Mouse (Mus musculus) hindbrain, embryonic 16.5 days (tissue): ENCODE data around the gene Rhox2g. TPM values are rescaled to one million over a fixed set of nuclear protein-coding genes. Genes with fewer than 3 reads are reported as not detected.

Experiments
- polyA plus RNA-seq: library from polyadenylated mRNA; unstranded; fragments of >200 nt; fragmentation: Nextera tagmentation; extraction: Ambion mirVana; gene quantifications from 2 replicates; pipeline ENCODE4 v1.2.1, GENCODE M21; 2015

The Rhox2g gene
- polyA plus RNA-seq, 1 experiment from 2014 or later = not detected

Other genes with a start within 250 kb of the Rhox2g start
- gene Rhox2b, start 231.4 kb downstream of the Rhox2g start, polyA plus RNA-seq = not detected in 2 replicates
- gene Rhox4b, start 211.0 kb downstream of the Rhox2g start, polyA plus RNA-seq = not detected in 2 replicates
- not detected in 2 replicates for gene Rhox2c, start 189.8 kb downstream of the Rhox2g start, polyA plus RNA-seq
- gene Rhox3c, start 184.9 kb downstream of the Rhox2g start, polyA plus RNA-seq = not detected in 2 replicates
- gene Rhox4c, start 163.1 kb downstream of the Rhox2g start, polyA plus RNA-seq = not detected in 2 replicates
- not detected in 2 replicates for gene Rhox2d, start 150.0 kb downstream of the Rhox2g start, polyA plus RNA-seq
- not detected in 2 replicates for gene Rhox4d, start 129.1 kb downstream of the Rhox2g start, polyA plus RNA-seq
- gene Rhox2e, start 113.0 kb downstream of the Rhox2g start, polyA plus RNA-seq = not detected in 2 replicates
- gene Rhox3e, start 101.5 kb downstream of the Rhox2g start, polyA plus RNA-seq = not detected in 2 replicates
- not detected in 2 replicates for gene Rhox4e, start 86.1 kb downstream of the Rhox2g start, polyA plus RNA-seq
- not detected in 2 replicates for gene Rhox2f, start 72.1 kb downstream of the Rhox2g start, polyA plus RNA-seq
- not detected in 2 replicates for gene Rhox3f, start 62.5 kb downstream of the Rhox2g start, polyA plus RNA-seq
- gene Rhox4f, start 35.8 kb downstream of the Rhox2g start, polyA plus RNA-seq = not detected in 2 replicates
- gene Rhox3g, start 14.9 kb downstream of the Rhox2g start, polyA plus RNA-seq = not detected in 2 replicates
- gene Rhox4g, start 7.9 kb upstream of the Rhox2g start, polyA plus RNA-seq = not detected in 2 replicates
- not detected in 2 replicates for gene Rhox3h, start 25.3 kb upstream of the Rhox2g start, polyA plus RNA-seq
- not detected in 2 replicates for gene Rhox2h, start 29.8 kb upstream of the Rhox2g start, polyA plus RNA-seq
- gene Rhox5, start 161.4 kb upstream of the Rhox2g start, polyA plus RNA-seq = 0.70 TPM in 1 of 2 replicates, not detected in the other
- gene Rhox6, start 183.4 kb upstream of the Rhox2g start, polyA plus RNA-seq = not detected in 2 replicates
- not detected in 2 replicates for gene Rhox7a, start 188.2 kb upstream of the Rhox2g start, polyA plus RNA-seq
- not detected in 2 replicates for gene Rhox8, start 235.5 kb upstream of the Rhox2g start, polyA plus RNA-seq